Mouse (Mus musculus) ES-Bruce4 (cell line): ENCODE results near the gene Gm42791.

Experiments
- CTCF ChIP-seq: IDR thresholded peaks from one replicate; pipeline ENCODE4 v1.8.1; 2011; ENCODE audit warnings: low read depth, low read length
- EP300 ChIP-seq: IDR thresholded peaks from 2 replicates; pipeline ENCODE4 v1.6.1; 2011; ENCODE audit warnings: low read depth, low read length; ENCODE audit not compliant: insufficient read depth
- POLR2A ChIP-seq: IDR thresholded peaks from one replicate; pipeline ENCODE4 v1.8.1; 2011; ENCODE audit warnings: low read length; ENCODE audit not compliant: insufficient read depth

DNA sequence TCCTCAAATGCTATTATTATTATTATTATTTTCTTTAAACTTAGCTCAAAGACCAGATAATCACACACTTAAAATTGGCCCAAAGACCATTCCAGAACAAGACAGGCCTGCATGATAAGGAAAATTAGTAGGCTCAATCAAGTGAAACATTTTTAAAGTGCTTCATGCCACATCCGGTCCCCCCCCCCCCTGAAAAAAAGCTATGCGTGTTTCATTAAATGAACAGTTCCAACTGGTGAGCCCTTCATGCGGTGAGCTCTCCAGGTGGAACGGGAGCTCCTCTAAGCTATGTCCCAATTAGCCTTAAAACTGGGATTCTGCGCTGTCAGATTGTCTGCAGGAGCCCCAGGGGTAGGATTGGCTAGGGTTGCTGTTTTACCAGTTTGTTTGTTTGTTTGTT is 21.3 kb upstream of the Gm42791 start:
- TF ChIP-seq CTCF (no peak), POLR2A (no peak), EP300 (no peak)
